Mouse (Mus musculus) bone marrow macrophage, adult 2 months (primary cell): ENCODE results near the gene Rnasek.

ENCODE experiments used
- CTCF ChIP-seq: IDR thresholded peaks from 2 replicates; pipeline ENCODE4 v1.5.1; 2012; ENCODE audit warnings: low read depth, mild to moderate bottlenecking, low read length, moderate library complexity
- POLR2A ChIP-seq: IDR thresholded peaks from 2 replicates; pipeline ENCODE4 v1.6.1; 2012; ENCODE audit warnings: mild to moderate bottlenecking, low read depth, low read length, borderline replicate concordance

- TF ChIP-seq CTCF (no peak), POLR2A (no peak)
Measured at GRCm38 (mm10) chr11:70234497-70234896, 5.1 kb downstream of the Rnasek start.
